Mouse (Mus musculus) CH12.LX (cell line): ENCODE results near the gene Rpl6. TPM values are rescaled to one million over a fixed set of nuclear protein-coding genes. Genes with fewer than 3 reads are reported as not detected.
A peak's percentile ranks its signal among the peaks of the same experiment; 100 is the strongest.
"Not testable (repeated sequence)": the region's sequence is repeated elsewhere in the genome, so short reads cannot be mapped to it uniquely, and the experiment has no call there.

ENCODE experiments used
- DNase-seq: peaks from one replicate; pipeline ENCODE4 v3.0.0-alpha.2; 2013; ENCODE audit errors: extremely low read depth
- H3K27ac ChIP-seq: 2 replicates; pipeline ENCODE4 v1.5.1; 2012; ENCODE audit warnings: low read depth, mild to moderate bottlenecking, control low read depth, moderate library complexity; ENCODE audit not compliant: insufficient read depth
- H3K27me3 ChIP-seq: replicated peaks from 2 replicates; pipeline ENCODE3; 2012; ENCODE audit warnings: inconsistent platforms
- H3K36me3 ChIP-seq, 2 experiments: replicated peaks in 1 of 2; 2 replicates each; pipeline versions ENCODE3 to v1.6.1; 2012; ENCODE audit warnings: inconsistent platforms in 1 of 2, low read length in 1 of 2, mild to moderate bottlenecking in 1 of 2, mixed read lengths in 1 of 2, moderate library complexity in 1 of 2; ENCODE audit not compliant: control insufficient read depth in 1 of 2, insufficient read depth in 1 of 2
- H3K4me1 ChIP-seq, 2 experiments: 2 replicates each; pipeline ENCODE4 v1.6.1; 2012; ENCODE audit warnings: inconsistent platforms in 1 of 2, moderate library complexity in 1 of 2; ENCODE audit not compliant: insufficient read depth in 2 of 2, control insufficient read depth in 1 of 2
- H3K4me2 ChIP-seq: 2 replicates; pipeline ENCODE4 v1.6.1; 2012; ENCODE audit warnings: low read depth, mild to moderate bottlenecking, control low read depth; ENCODE audit not compliant: poor library complexity, insufficient read depth, severe bottlenecking
- H3K4me3 ChIP-seq, 3 experiments: fragments of 150-350 bp in 1 of 3; sonication (generic) in 1 of 3; replicated peaks in 1 of 3; 2 replicates each; pipeline versions ENCODE3 to v1.5.1; 2011 to 2012; ENCODE audit warnings: low read depth in 2 of 3, low read length in 2 of 3, mild to moderate bottlenecking in 2 of 3, moderate library complexity in 2 of 3, control low read depth in 1 of 3, improper control_type of control experiment in 1 of 3, inconsistent platforms in 1 of 3, mixed read lengths in 1 of 3; ENCODE audit not compliant: poor library complexity in 1 of 3
- H3K79me2 ChIP-seq: replicated peaks from 2 replicates; pipeline ENCODE4 v1.6.1; 2012; ENCODE audit warnings: mild to moderate bottlenecking, moderate library complexity; ENCODE audit not compliant: control insufficient read depth, poor library complexity, insufficient read depth, severe bottlenecking; ENCODE audit errors: extremely low read depth
- H3K9ac ChIP-seq: 2 replicates; pipeline ENCODE4 v1.6.1; 2012; ENCODE audit warnings: low read depth, mild to moderate bottlenecking, control low read depth, moderate library complexity; ENCODE audit not compliant: insufficient read depth
- H3K9me3 ChIP-seq: replicated peaks from 2 replicates; pipeline ENCODE3; 2012; ENCODE audit warnings: low read length, inconsistent platforms, mixed read lengths
- BHLHE40 ChIP-seq: IDR thresholded peaks from 2 replicates; pipeline ENCODE4 v1.6.1; 2011; ENCODE audit warnings: mild to moderate bottlenecking, low read depth, low read length, improper control_type of control experiment
- E2F4 ChIP-seq: IDR thresholded peaks from 2 replicates; pipeline ENCODE4 v1.6.1; 2011; ENCODE audit warnings: low read depth, low read length, improper control_type of control experiment; ENCODE audit not compliant: insufficient replicate concordance
- ETS1 ChIP-seq: conservative IDR thresholded peaks from 2 replicates; pipeline ENCODE4 v1.6.1; 2012; ENCODE audit warnings: low read depth, mild to moderate bottlenecking, inconsistent platforms, low read length, improper control_type of control experiment, moderate library complexity
- GABPA ChIP-seq: IDR thresholded peaks from 2 replicates; pipeline ENCODE4 v1.6.1; 2012; ENCODE audit warnings: low read depth, low read length, improper control_type of control experiment, inconsistent platforms; ENCODE audit not compliant: insufficient replicate concordance
- IRF4 ChIP-seq: IDR thresholded peaks from 2 replicates; pipeline ENCODE4 v1.6.1; 2014; ENCODE audit warnings: low read depth, mild to moderate bottlenecking, inconsistent platforms, low read length, improper control_type of control experiment
- JUN ChIP-seq: IDR thresholded peaks from 2 replicates; pipeline ENCODE4 v1.6.1; 2011; ENCODE audit warnings: low read depth, mild to moderate bottlenecking, low read length, improper control_type of control experiment, moderate library complexity; ENCODE audit not compliant: insufficient read depth
- MAX ChIP-seq: IDR thresholded peaks from 2 replicates; pipeline ENCODE4 v1.6.1; 2011; ENCODE audit warnings: low read length, improper control_type of control experiment
- MEF2A ChIP-seq: IDR thresholded peaks from 2 replicates; pipeline ENCODE4 v1.6.1; 2014; ENCODE audit warnings: low read depth, mild to moderate bottlenecking, inconsistent platforms, low read length, improper control_type of control experiment, borderline replicate concordance
- NRF1 ChIP-seq: IDR thresholded peaks from 2 replicates; pipeline ENCODE4 v1.6.1; 2014; ENCODE audit warnings: low read depth, mild to moderate bottlenecking, inconsistent platforms, low read length, improper control_type of control experiment, moderate library complexity
- PAX5 ChIP-seq: IDR thresholded peaks from 2 replicates; pipeline ENCODE4 v1.6.1; 2012; ENCODE audit warnings: low read length, inconsistent platforms, mixed read lengths
- POLR2AphosphoS2 ChIP-seq: IDR thresholded peaks from 2 replicates; pipeline ENCODE4 v1.6.1; 2011; ENCODE audit warnings: low read depth, low read length, improper control_type of control experiment
- RCOR1 ChIP-seq: conservative IDR thresholded peaks from 2 replicates; pipeline ENCODE4 v1.6.1; 2012; ENCODE audit warnings: low read depth, mild to moderate bottlenecking, inconsistent platforms, low read length, improper control_type of control experiment
- SIN3A ChIP-seq: IDR thresholded peaks from 2 replicates; pipeline ENCODE4 v1.6.1; 2012; ENCODE audit warnings: low read length, improper control_type of control experiment, inconsistent platforms
- TBP ChIP-seq: conservative IDR thresholded peaks from 2 replicates; pipeline ENCODE4 v1.6.1; 2011; ENCODE audit warnings: low read depth, low read length, improper control_type of control experiment
- TCF12 ChIP-seq: IDR thresholded peaks from 2 replicates; pipeline ENCODE4 v1.6.1; 2014; ENCODE audit warnings: low read depth, mild to moderate bottlenecking, inconsistent platforms, low read length, improper control_type of control experiment
- USF2 ChIP-seq: conservative IDR thresholded peaks from 2 replicates; pipeline ENCODE4 v1.6.1; 2011; ENCODE audit warnings: low read depth, low read length, improper control_type of control experiment
- dilution Hi-C: fragments of 300-500 bp; cut with MboI; formaldehyde crosslinking; loops from 2 replicates; pipeline ENCODE4 v1.14.3; 2020; ENCODE audit warnings: low sequenced_read_pairs; ENCODE audit not compliant: extremely low pct_unique_long_range_greater_than_20kb, extremely low pct_ligation_motif_present
- in situ Hi-C: fragments of 300-500 bp; cut with MboI; formaldehyde crosslinking; loops from 3 replicates; pipeline ENCODE4 v1.14.3; 2019; ENCODE audit warnings: low sequenced_read_pairs, low pct_ligation_motif_present, low pct_unique_long_range_greater_than_20kb, mixed read lengths
- polyA plus RNA-seq: library from polyadenylated mRNA; unstranded; fragments of >175 nt; gene quantifications from 2 replicates; pipeline ENCODE4 v1.2.1, GENCODE M21; 2012; ENCODE audit warnings: low read depth; ENCODE audit not compliant: insufficient read length
- total RNA-seq, 2 experiments: library from RNA; depleted of rRNA; stranded (reverse); fragments of 300-350 nt in 1 of 2; fragments of >200 nt in 1 of 2; gene quantifications; 2 replicates each; pipeline ENCODE4 v1.2.3; 2012 to 2014

Gene Rpl6
- total and polyA plus RNA-seq, 3 experiments: 2,433 to 2,694 (median 2,607) TPM

- dilution Hi-C loops: no loop called here
- no peak overlapping the region; the same call in 1 of the 2 replicates for H3K9ac ChIP-seq
- no peak for DNase-seq
- H3K79me2 ChIP-seq: peaks cover 12% of the 10 kb centered on the region
- H3K27me3 ChIP-seq: no peaks in the 10 kb centered on the region
- TF ChIP-seq RCOR1 (no peak), JUN (no peak), GABPA (no peak), PAX5 (no peak), IRF4 (no peak), ETS1 (no peak), BHLHE40 (no peak), SIN3A (no peak), TBP (no peak), TCF12 (no peak), NRF1 (no peak), MAX (no peak), USF2 (no peak), MEF2A (no peak), E2F4 (no peak), POLR2AphosphoS2 (no peak)
- TF ChIP-seq, all 38 proteins: peak for 0
- Histone ChIP-seq H3K4me2 (peak overlapping the region; percentile 74), H3K27ac (no peak overlapping the region), H3K4me1 (peaks cover 8 to 42% of the 10 kb centered on the region in 2 experiments), H3K36me3 (no peaks in the 10 kb centered on the region), H3K9me3 (no peaks in the 10 kb centered on the region), H3K4me3 (peak overlapping the region; percentile 44 to 84 (median 49))
- in situ Hi-C loops: no loop called here
Measured at GRCm38 (mm10) chr5:121221328-121221850, 17.1 kb downstream of the Rpl6 start.

DNA sequence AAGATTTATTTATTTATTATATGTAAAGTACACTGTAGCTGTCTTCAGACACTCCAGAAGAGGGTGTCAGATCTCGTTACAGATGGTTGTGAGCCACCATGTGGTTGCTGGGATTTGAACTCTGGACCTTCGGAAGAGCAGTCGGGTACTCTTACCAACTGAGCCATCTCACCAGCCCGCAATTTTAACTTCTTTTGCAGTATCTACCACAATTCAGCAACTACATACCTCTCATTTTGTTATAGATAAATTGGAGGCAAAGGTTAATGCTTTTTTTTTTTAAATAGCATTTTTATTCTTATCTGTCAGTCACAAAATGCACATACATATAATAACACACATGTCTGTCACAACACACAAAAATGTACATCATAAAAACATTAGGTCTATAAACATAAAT is 19.7 kb downstream of the Rpl6 start:
- peak; percentile 64; the same call in 1 of the 2 replicates for TF ChIP-seq TBP
- TF ChIP-seq, all 38 proteins: peak for 1; not testable (repeated sequence) for 37
- in situ Hi-C loops: not testable (repeated sequence)

More for the DNA sequence above, 19.7 kb downstream of the Rpl6 start:
- dilution Hi-C loops, H3K27ac ChIP-seq, H3K9me3 ChIP-seq, H3K4me2 ChIP-seq, H3K9ac ChIP-seq, H3K27me3 ChIP-seq, DNase-seq, H3K36me3 ChIP-seq, H3K4me3 ChIP-seq: not testable (repeated sequence)
- Histone ChIP-seq H3K79me2 (peaks cover 17% of the 10 kb centered on the region), H3K4me1 (peaks cover 17 to 58% of the 10 kb centered on the region in 2 experiments)
